Mouse (Mus musculus) E14TG2a.4 (cell line): ENCODE data around the gene Olfr1253.

Source experiments
- H3K27me3 ChIP-seq: 2 replicates; pipeline ENCODE4 v1.6.1; 2014; ENCODE audit warnings: low read length, control low read depth; ENCODE audit not compliant: insufficient read depth
- H3K36me3 ChIP-seq: 2 replicates; pipeline ENCODE4 v1.6.1; 2014; ENCODE audit warnings: low read length, control low read depth; ENCODE audit not compliant: insufficient read depth
- H3K4me1 ChIP-seq: replicated peaks from 2 replicates; pipeline ENCODE4 v1.6.1; 2014; ENCODE audit warnings: low read depth, low read length, control low read depth
- H3K4me3 ChIP-seq: replicated peaks from 2 replicates; pipeline ENCODE4 v1.5.1; 2014; ENCODE audit warnings: mild to moderate bottlenecking, low read length
- H3K9me3 ChIP-seq: 2 replicates; pipeline ENCODE4 v1.6.1; 2014; ENCODE audit warnings: low read length, control low read depth
- CTCF ChIP-seq: conservative IDR thresholded peaks from 2 replicates; pipeline ENCODE4 v1.5.1; 2014; ENCODE audit warnings: low read length
- NANOG ChIP-seq: IDR thresholded peaks from 2 replicates; pipeline ENCODE4 v1.6.1; 2014; ENCODE audit warnings: borderline replicate concordance, low read length, mixed read lengths
- POU5F1 ChIP-seq: IDR thresholded peaks from 2 replicates; pipeline ENCODE4 v1.6.1; 2014; ENCODE audit warnings: low read length, borderline replicate concordance

Olfr1253 gene

GRCm38 (mm10) chr2:89756990-89757389 lies at the start of gene Olfr1253:
Gene Olfr1253 (minus strand): TSS chr2:89757090.
- Histone ChIP-seq H3K36me3 (no peaks in the 10 kb centered on the region), H3K27me3 (no peaks in the 10 kb centered on the region), H3K4me3 (no peak within 1 kb of the TSS), H3K4me1 (no peaks in the 10 kb centered on the region), H3K9me3 (no peaks in the 10 kb centered on the region)
- TF ChIP-seq CTCF = no peak
- no peak for TF ChIP-seq NANOG
- TF ChIP-seq POU5F1 = no peak

GRCm38 (mm10) chr2:89799583-89799982 lies 42.7 kb upstream of the Olfr1253 start:
- no peak overlapping the region for H3K4me3 ChIP-seq
- no peaks in the 10 kb centered on the region for H3K9me3 ChIP-seq
- H3K36me3 ChIP-seq = no peaks in the 10 kb centered on the region
- TF ChIP-seq NANOG (no peak), POU5F1 (no peak), CTCF (no peak)
- no peaks in the 10 kb centered on the region for H3K27me3 ChIP-seq
- no peaks in the 10 kb centered on the region for H3K4me1 ChIP-seq

- Histone ChIP-seq H3K36me3 (no peaks in the 10 kb centered on the region), H3K4me3 (no peak within 1 kb of the TSS), H3K4me1 (no peaks in the 10 kb centered on the region), H3K27me3 (no peaks in the 10 kb centered on the region), H3K9me3 (no peaks in the 10 kb centered on the region)
- no peak for TF ChIP-seq NANOG
- TF ChIP-seq POU5F1 = no peak
- no peak for TF ChIP-seq CTCF
Measured at GRCm38 (mm10) chr2:89793519-89793918, 36.6 kb upstream of the Olfr1253 start, which contains the start of gene Olfr1254. Gene Olfr1254 (minus strand): TSS chr2:89793619.

GRCm38 (mm10) chr2:89724912-89725311 lies 32.0 kb downstream of the Olfr1253 start, which contains the start of gene Olfr1252:
Gene Olfr1252 (minus strand): TSS chr2:89725012.
- no peak within 1 kb of the TSS for H3K4me3 ChIP-seq
- no peaks in the 10 kb centered on the region for H3K36me3 ChIP-seq
- H3K4me1 ChIP-seq = no peaks in the 10 kb centered on the region
- H3K9me3 ChIP-seq = peaks cover 2% of the 10 kb centered on the region; the same call in 1 of the 2 replicates
- TF ChIP-seq POU5F1 (no peak), CTCF (no peak), NANOG (no peak)
- H3K27me3 ChIP-seq = no peaks in the 10 kb centered on the region
